Mouse (Mus musculus) megakaryocyte, embryonic 14.5 days (primary cell): ENCODE results near the gene Aaed1.

Experiments used
- FLI1 ChIP-seq: IDR thresholded peaks from 2 replicates; pipeline ENCODE4 v1.6.1; 2012; ENCODE audit warnings: low read length, inconsistent platforms, mixed read lengths
- GATA1 ChIP-seq: IDR thresholded peaks from 3 replicates; pipeline ENCODE4 v1.6.1; 2012; ENCODE audit warnings: mixed read lengths, low read length, inconsistent platforms, borderline replicate concordance

DNA sequence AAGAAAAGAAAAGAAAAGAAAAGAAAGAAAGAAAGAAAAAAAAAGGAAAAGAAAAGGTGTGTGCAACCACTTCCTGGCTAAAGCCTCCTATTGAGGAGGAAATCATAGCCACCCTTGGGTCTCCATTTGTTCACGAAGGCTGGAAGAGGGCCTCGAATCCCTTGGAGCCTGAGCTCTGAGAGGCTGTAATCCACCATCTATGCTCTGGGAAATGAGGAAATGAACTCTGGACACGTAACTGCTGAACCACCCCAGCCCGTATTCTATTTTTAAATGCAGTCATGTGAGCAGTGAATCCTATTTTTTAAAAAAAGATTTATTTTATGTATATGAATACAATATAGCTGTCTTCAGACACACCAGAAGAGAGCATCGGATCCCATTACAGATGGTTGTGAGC, 31.6 kb downstream of the Aaed1 start:
- TF ChIP-seq GATA1 (no peak), FLI1 (no peak)
